Mouse (Mus musculus) limb, embryonic 14.5 days (tissue): Measurements from ENCODE around the gene Urm1. TPM values are rescaled to one million over a fixed set of nuclear protein-coding genes. Genes with fewer than 3 reads are reported as not detected.
A peak's percentile ranks its signal among the peaks of the same experiment; 100 is the strongest.

Experiments used
- ATAC-seq: fragments of 200-750 bp; cut with Nextera tagmentation; 2 replicates; pipeline ENCODE4 v1.8.0; 2017; ENCODE audit warnings: low read depth, moderate number of reproducible peaks, moderate TSS enrichment; ENCODE audit not compliant: low FRiP score
- DNase-seq: peaks from one replicate; pipeline ENCODE4 v3.0.0-alpha.2; 2015; ENCODE audit warnings: low spot score
- H3K27ac ChIP-seq: fragments of 300-500 bp; sonication (generic); replicated peaks from 2 replicates; pipeline ENCODE4 v1.5.1; 2014; ENCODE audit warnings: low read depth, mild to moderate bottlenecking, low read length, moderate library complexity, mixed read lengths
- H3K27me3 ChIP-seq: fragments of 300-500 bp; sonication (generic); 2 replicates; pipeline ENCODE4 v1.6.1; 2014; ENCODE audit warnings: low read length, mixed read lengths; ENCODE audit not compliant: control insufficient read depth, insufficient read depth
- H3K36me3 ChIP-seq: fragments of 300-500 bp; sonication (generic); 2 replicates; pipeline ENCODE4 v1.6.1; 2014; ENCODE audit warnings: mild to moderate bottlenecking, low read length, moderate library complexity, mixed read lengths; ENCODE audit not compliant: control insufficient read depth, insufficient read depth
- H3K4me1 ChIP-seq: fragments of 300-500 bp; sonication (generic); 2 replicates; pipeline ENCODE4 v1.6.1; 2014; ENCODE audit warnings: antibody characterized with exemption, low read length, mixed read lengths; ENCODE audit not compliant: control insufficient read depth, insufficient read depth
- H3K4me2 ChIP-seq: fragments of 300-500 bp; sonication (generic); replicated peaks from 2 replicates; pipeline ENCODE4 v1.6.1; 2014; ENCODE audit warnings: low read depth, mild to moderate bottlenecking, low read length, moderate library complexity; ENCODE audit not compliant: severe bottlenecking
- H3K4me3 ChIP-seq: fragments of 300-500 bp; sonication (generic); replicated peaks from 2 replicates; pipeline ENCODE4 v1.5.1; 2014; ENCODE audit warnings: low read length
- H3K9ac ChIP-seq: fragments of 300-500 bp; sonication (generic); 2 replicates; pipeline ENCODE4 v1.6.1; 2014; ENCODE audit warnings: mild to moderate bottlenecking, low read depth, low read length, moderate library complexity; ENCODE audit not compliant: severe bottlenecking
- H3K9me3 ChIP-seq: fragments of 300-500 bp; sonication (generic); 2 replicates; pipeline ENCODE4 v1.6.1; 2016; ENCODE audit warnings: low read length; ENCODE audit not compliant: control insufficient read depth
- POLR2A ChIP-seq: fragments of 200-500 bp; IDR thresholded peaks from 2 replicates; pipeline ENCODE4 v1.8.0; 2012; ENCODE audit warnings: inconsistent platforms, mild to moderate bottlenecking, moderate library complexity, borderline replicate concordance; ENCODE audit not compliant: insufficient read depth, insufficient read length; ENCODE audit errors: extremely low read depth
- WGBS: fragments of 180-500 bp; shearing (Covaris S2); extraction: QIAGEN DNeasy Blood & Tissue Kit; methylation state at CpG from one replicate; pipeline ENCODE4 v1.1.7; 2014; 5-methylcytosine and 5-hydroxymethylcytosine counted together
- polyA plus RNA-seq, 2 experiments: library from polyadenylated mRNA; depleted of rRNA in 1 of 2; stranded (reverse) in 1 of 2; unstranded in 1 of 2; fragments of >200 nt; fragmentation: Nextera tagmentation in 1 of 2; extraction: Ambion mirVana in 1 of 2; gene quantifications; 2 replicates each; pipeline versions ENCODE4 v1.2.1 to v1.2.3; 2012 to 2014

The Urm1 gene
- polyA plus RNA-seq, 2 experiments = 26.3 to 68.3 TPM

DNA sequence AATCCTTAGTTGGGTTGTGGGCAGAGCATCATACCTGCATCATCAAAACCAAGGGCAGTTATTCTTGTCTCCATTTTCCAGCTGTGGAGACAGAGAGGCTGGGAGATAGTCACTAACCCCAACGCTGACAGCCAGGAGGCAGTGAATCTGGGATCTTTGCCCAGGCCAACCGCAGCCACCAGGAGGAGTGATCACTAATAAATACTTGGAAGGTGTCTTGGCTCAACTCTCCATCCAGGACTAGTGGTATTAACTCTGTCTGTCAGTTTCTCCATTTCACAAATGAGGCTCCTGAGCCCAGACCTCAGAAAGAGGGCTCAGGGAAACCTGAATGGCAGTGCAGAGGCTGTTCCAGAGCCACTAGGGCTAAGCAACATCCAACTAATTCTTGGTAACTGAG lies 37.5 kb downstream of the Urm1 start:
- Histone ChIP-seq H3K4me2 (no peak overlapping the region), H3K27ac (no peak overlapping the region), H3K4me1 (no peaks in the 10 kb centered on the region), H3K4me3 (no peak overlapping the region), H3K36me3 (no peaks in the 10 kb centered on the region), H3K9ac (no peak overlapping the region), H3K27me3 (no peaks in the 10 kb centered on the region), H3K9me3 (no peaks in the 10 kb centered on the region)
- no peak for ATAC-seq
- TF ChIP-seq POLR2A = no peak
- WGBS = 32% methylated on average over 2 of the region's 2 CpGs
- DNase-seq = peak; percentile 38

DNA sequence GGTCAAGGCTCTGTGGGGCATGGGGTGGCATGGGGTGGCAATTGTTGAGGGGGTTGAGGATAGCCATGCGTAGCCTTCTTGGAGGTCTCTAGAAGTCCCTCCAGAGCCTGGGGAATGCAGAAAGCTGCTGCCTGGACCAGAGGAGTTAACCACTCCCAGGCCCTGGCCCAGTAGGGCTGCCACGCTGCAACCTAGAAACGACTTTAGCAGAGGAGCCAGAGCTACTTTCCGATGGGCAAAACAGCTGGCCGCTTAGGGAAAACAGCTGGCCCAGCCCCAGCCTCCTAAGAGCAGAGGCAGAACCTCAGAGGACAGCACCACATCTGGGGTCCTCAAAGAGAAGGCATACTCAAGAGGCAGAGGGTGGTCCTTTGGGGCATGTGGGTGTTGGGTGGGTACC lies 38.1 kb downstream of the Urm1 start:
- DNase-seq (no peak), ATAC-seq (no peak)
- Histone ChIP-seq H3K9ac (no peak overlapping the region), H3K27ac (no peak overlapping the region), H3K36me3 (no peaks in the 10 kb centered on the region), H3K4me1 (no peaks in the 10 kb centered on the region), H3K9me3 (no peaks in the 10 kb centered on the region), H3K27me3 (no peaks in the 10 kb centered on the region), H3K4me2 (no peak overlapping the region), H3K4me3 (no peak overlapping the region)
- TF ChIP-seq POLR2A = no peak
- WGBS = 49% methylated on average over 5 of the region's 5 CpGs

- 8% methylated on average over 5 of the region's 5 CpGs for WGBS
- ATAC-seq (no peak), DNase-seq (no peak)
- no peak overlapping the region for H3K27ac ChIP-seq
- no peaks in the 10 kb centered on the region for H3K4me1 ChIP-seq
- no peak overlapping the region for H3K9ac ChIP-seq
- H3K4me2 ChIP-seq = no peak overlapping the region
- H3K27me3 ChIP-seq = no peaks in the 10 kb centered on the region
- H3K36me3 ChIP-seq = no peaks in the 10 kb centered on the region
- no peaks in the 10 kb centered on the region for H3K9me3 ChIP-seq
- TF ChIP-seq POLR2A = no peak
- H3K4me3 ChIP-seq = no peak overlapping the region
Measured at GRCm38 (mm10) chr2:29858748-29859473, 39.0 kb downstream of the Urm1 start.

DNA sequence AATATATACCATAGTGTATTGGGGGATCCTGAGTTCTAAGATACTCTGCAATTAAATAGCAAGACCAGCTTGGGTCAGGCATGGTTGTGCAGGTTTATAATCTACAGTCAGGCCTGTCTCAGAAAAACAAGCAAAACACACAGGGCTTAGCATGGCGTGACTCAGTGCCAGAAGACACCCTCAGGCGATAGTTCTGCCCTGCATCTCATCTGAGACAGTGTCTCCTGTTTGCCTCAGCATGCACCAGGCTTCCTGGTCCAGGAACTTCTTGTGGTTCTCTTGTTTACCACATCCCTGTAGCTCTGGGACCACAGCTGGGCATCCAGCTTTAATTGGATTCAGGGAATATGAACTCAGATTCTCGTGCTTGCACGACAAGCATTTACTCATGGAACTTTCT lies 45.2 kb downstream of the Urm1 start:
- H3K4me2 ChIP-seq = no peak overlapping the region
- ATAC-seq (no peak), DNase-seq (no peak)
- no peak overlapping the region for H3K27ac ChIP-seq
- H3K4me3 ChIP-seq = no peak overlapping the region
- no peak overlapping the region for H3K9ac ChIP-seq
- H3K27me3 ChIP-seq = no peaks in the 10 kb centered on the region
- peaks cover 6% of the 10 kb centered on the region for H3K4me1 ChIP-seq
- no peak for TF ChIP-seq POLR2A
- 69% methylated on average over 4 of the region's 4 CpGs for WGBS
- no peaks in the 10 kb centered on the region for H3K9me3 ChIP-seq
- H3K36me3 ChIP-seq = no peaks in the 10 kb centered on the region

GRCm38 (mm10) chr2:29868949-29869645 lies 49.2 kb downstream of the Urm1 start, which contains the start of gene Cercam:
TSS of gene Cercam (plus strand) at chr2:29869164.
- Histone ChIP-seq H3K4me1 (peaks cover 10% of the 10 kb centered on the region), H3K9ac (peak within 1 kb of the TSS; percentile 64), H3K27me3 (no peaks in the 10 kb centered on the region), H3K36me3 (peaks cover 11% of the 10 kb centered on the region), H3K9me3 (no peaks in the 10 kb centered on the region), H3K4me2 (peak within 1 kb of the TSS; percentile 93), H3K27ac (peak within 1 kb of the TSS; percentile 65; the same call in 1 of the 2 replicates), H3K4me3 (peak within 1 kb of the TSS; percentile 56)
- 0 out of 2 replicates have a peak, but pooled peaks have one; percentile 18 for TF ChIP-seq POLR2A
- ATAC-seq = peak; percentile 95
- 1% methylated on average over 32 of the region's 44 CpGs for WGBS
- DNase-seq = peak; percentile 84
